Mouse (Mus musculus): ENCODE results near the gene Ubtf.
"Not testable (repeated sequence)": the region's sequence is repeated elsewhere in the genome, so short reads cannot be mapped to it uniquely, and the experiment has no call there.

The Ubtf gene

GRCm38 (mm10) chr11:102319410-102319792, at the start of gene Ubtf:
Gene Ubtf, minus strand, starts transcription at chr11:102319742.
- DNase-seq = peak; percentile 76

GRCm38 (mm10) chr11:102369263-102369662, 49.7 kb upstream of the Ubtf start:
- DNase-seq = no peak

- DNase-seq = no peak
These were observed 48.8 kb upstream of the Ubtf start for GRCm38 (mm10) chr11:102368347-102368746.

GRCm38 (mm10) chr11:102367504-102368280, 48.1 kb upstream of the Ubtf start:
- no peak for DNase-seq

- DNase-seq = not testable (repeated sequence)
These were observed 46.6 kb upstream of the Ubtf start, which contains the start of gene Slc4a1 for GRCm38 (mm10) chr11:102366103-102366502. Gene Slc4a1, minus strand, starts transcription at chr11:102366203.

- DNase-seq = no peak
These were observed 46.2 kb upstream of the Ubtf start for GRCm38 (mm10) chr11:102365699-102366098.

- no peak for DNase-seq
These were observed 45.2 kb upstream of the Ubtf start for GRCm38 (mm10) chr11:102364570-102365371.

- DNase-seq = no peak
These were observed 44.1 kb upstream of the Ubtf start for GRCm38 (mm10) chr11:102363623-102364022.

GRCm38 (mm10) chr11:102361776-102362495, 42.4 kb upstream of the Ubtf start:
- no peak for DNase-seq

- no peak for DNase-seq
These were observed 38.8 kb upstream of the Ubtf start for GRCm38 (mm10) chr11:102358365-102358764.

- no peak for DNase-seq
These were observed 37.3 kb upstream of the Ubtf start for GRCm38 (mm10) chr11:102356636-102357350.

- DNase-seq = no peak
These were observed 36.6 kb upstream of the Ubtf start for GRCm38 (mm10) chr11:102356190-102356589.

- no peak for DNase-seq
These were observed 36.0 kb upstream of the Ubtf start for GRCm38 (mm10) chr11:102355501-102355900.

GRCm38 (mm10) chr11:102353021-102353431, 33.5 kb upstream of the Ubtf start:
- DNase-seq = no peak

GRCm38 (mm10) chr11:102352378-102352777, 32.8 kb upstream of the Ubtf start:
- DNase-seq = no peak

- DNase-seq = no peak
These were observed 31.5 kb upstream of the Ubtf start for GRCm38 (mm10) chr11:102350981-102351523.

- DNase-seq = no peak
These were observed 30.9 kb upstream of the Ubtf start for GRCm38 (mm10) chr11:102350416-102350815.

GRCm38 (mm10) chr11:102349189-102349954, 29.8 kb upstream of the Ubtf start:
- no peak for DNase-seq

GRCm38 (mm10) chr11:102348771-102349170, 29.2 kb upstream of the Ubtf start:
- DNase-seq = no peak

- no peak for DNase-seq
These were observed 28.6 kb upstream of the Ubtf start for GRCm38 (mm10) chr11:102348101-102348585.

- no peak for DNase-seq
These were observed 28.1 kb upstream of the Ubtf start for GRCm38 (mm10) chr11:102347683-102348082.
